ENCODE assay signal across 8 mouse cellular contexts in genomic region chr1:73863074-73863431, GRCm38 (mm10).
DNase-seq lines count a peak whose midpoint lies in the region; ATAC-seq and TF ChIP-seq lines count a peak whose summit lies in the region.

No protein-coding gene starts in this region.

- no peak; the same call in 1 of the 2 replicates for ATAC-seq in heart, embryonic 12.5 days (ENCODE audit: insufficient number of reproducible peaks, low FRiP score)
- peak; percentile 47 for ATAC-seq in lung, postnatal 0 days
- ATAC-seq in forebrain, embryonic 15.5 days (replicated peaks) = 0 out of 2 replicates have a peak, but pooled peaks have one; percentile 11
- ATAC-seq in liver, postnatal 0 days = peak; percentile 31; the same call in 1 of the 2 replicates

- 29% methylated on average over 11 of the region's 11 CpGs for WGBS in heart, embryonic 12.5 days
- 24% methylated on average over 11 of the region's 11 CpGs for WGBS in lung, postnatal 0 days
- 56% methylated on average over 11 of the region's 11 CpGs for WGBS in forebrain, embryonic 15.5 days
- WGBS in liver, postnatal 0 days (ENCODE audit: insufficient replicate concordance) = 26% methylated on average over 11 of the region's 11 CpGs

- no peak for DNase-seq in heart, postnatal 4 days
- DNase-seq in lung, postnatal 0 days (ENCODE audit: low spot score) = peak; percentile 33
- DNase-seq in lung, postnatal 14 days = no peak
- DNase-seq in liver, postnatal 0 days = no peak
- no peak for DNase-seq in left cerebral cortex, postnatal 14 days (ENCODE audit: low spot score in 2 of 2)
- no peak for DNase-seq in spleen, postnatal 10 days (ENCODE audit: low spot score in 2 of 2)

- intact Hi-C loops in left cerebral cortex, postnatal 14 days (cut with DNase I) = no loop called here

- peak overlapping the region; percentile 17; the same call in 1 of the 2 replicates for H3K9ac ChIP-seq in heart, embryonic 12.5 days
- no peak overlapping the region for H3K9ac ChIP-seq in lung, postnatal 0 days (replicated peaks; ENCODE audit: low read depth)
- H3K9ac ChIP-seq in forebrain, embryonic 15.5 days (replicated peaks) = no peak overlapping the region
- no peak overlapping the region for H3K9ac ChIP-seq in liver, postnatal 0 days (replicated peaks)

- peak overlapping the region; percentile 31 for H3K4me3 ChIP-seq in heart, embryonic 12.5 days
- no peak overlapping the region for H3K4me3 ChIP-seq in lung, postnatal 0 days (ENCODE audit: low read depth, low read length)
- no peak overlapping the region for H3K4me3 ChIP-seq in forebrain, embryonic 15.5 days
- H3K4me3 ChIP-seq in liver, postnatal 0 days (ENCODE audit: low read depth, low read length) = no peak overlapping the region

- H3K27me3 ChIP-seq in heart, embryonic 12.5 days (replicated peaks) = no peaks in the 10 kb centered on the region
- H3K27me3 ChIP-seq in lung, postnatal 0 days (replicated peaks; ENCODE audit: insufficient read depth, low read length) = no peaks in the 10 kb centered on the region
- H3K27me3 ChIP-seq in forebrain, embryonic 15.5 days = no peaks in the 10 kb centered on the region
- no peaks in the 10 kb centered on the region for H3K27me3 ChIP-seq in liver, postnatal 0 days (ENCODE audit: insufficient read depth, low read length)

- no peaks in the 10 kb centered on the region for H3K9me3 ChIP-seq in heart, embryonic 12.5 days (replicated peaks)
- no peaks in the 10 kb centered on the region for H3K9me3 ChIP-seq in lung, postnatal 0 days (ENCODE audit: low read length)
- H3K9me3 ChIP-seq in forebrain, embryonic 15.5 days = no peaks in the 10 kb centered on the region
- H3K9me3 ChIP-seq in liver, postnatal 0 days (ENCODE audit: low read length) = no peaks in the 10 kb centered on the region

- no peaks in the 10 kb centered on the region for H3K36me3 ChIP-seq in heart, embryonic 12.5 days
- no peaks in the 10 kb centered on the region for H3K36me3 ChIP-seq in lung, postnatal 0 days (ENCODE audit: insufficient read depth, low read length)
- H3K36me3 ChIP-seq in forebrain, embryonic 15.5 days = no peaks in the 10 kb centered on the region
- no peaks in the 10 kb centered on the region for H3K36me3 ChIP-seq in liver, postnatal 0 days (replicated peaks; ENCODE audit: insufficient read depth, low read length)

- peaks cover 11% of the 10 kb centered on the region for H3K4me1 ChIP-seq in heart, embryonic 12.5 days (replicated peaks)
- no peaks in the 10 kb centered on the region for H3K4me1 ChIP-seq in lung, postnatal 0 days (ENCODE audit: insufficient read depth, low read depth, low read length)
- H3K4me1 ChIP-seq in forebrain, embryonic 15.5 days = peaks cover 7% of the 10 kb centered on the region
- peaks cover 4% of the 10 kb centered on the region; the same call in 1 of the 2 replicates for H3K4me1 ChIP-seq in liver, postnatal 0 days (ENCODE audit: insufficient read depth)

- 0 out of 2 replicates have a peak overlapping the region, but pooled peaks have one; percentile 16 for H3K27ac ChIP-seq in heart, embryonic 12.5 days (ENCODE audit: poor library complexity, severe bottlenecking)
- no peak overlapping the region for H3K27ac ChIP-seq in lung, postnatal 0 days (ENCODE audit: low read length)
- no peak overlapping the region for H3K27ac ChIP-seq in forebrain, embryonic 15.5 days (replicated peaks)
- no peak overlapping the region for H3K27ac ChIP-seq in liver, postnatal 0 days (ENCODE audit: low read depth)

- H3K4me2 ChIP-seq in heart, embryonic 12.5 days = peak overlapping the region; percentile 66
- peak overlapping the region; percentile 36 for H3K4me2 ChIP-seq in lung, postnatal 0 days (replicated peaks; ENCODE audit: low read depth, low read length)
- H3K4me2 ChIP-seq in forebrain, embryonic 15.5 days (replicated peaks) = 0 out of 2 replicates have a peak overlapping the region, but pooled peaks have one; percentile 19
- peak overlapping the region; percentile 42 for H3K4me2 ChIP-seq in liver, postnatal 0 days (ENCODE audit: low read depth, low read length)

- no peak for TF ChIP-seq CTCF in lung, postnatal 0 days (IDR thresholded peaks at IDR 0.05)
- TF ChIP-seq CTCF in liver, postnatal 0 days (IDR thresholded peaks at IDR 0.05; ENCODE audit: low read depth) = no peak

- TF ChIP-seq EP300 in lung, postnatal 0 days (IDR thresholded peaks at IDR 0.05) = no peak
- TF ChIP-seq EP300 in liver, postnatal 0 days (IDR thresholded peaks at IDR 0.05; ENCODE audit: low read depth) = no peak
